Mouse (Mus musculus) embryonic fibroblast, embryonic 13.5 days (primary cell): ENCODE data around the gene Cask. TPM values are rescaled to one million over a fixed set of nuclear protein-coding genes. Genes with fewer than 3 reads are reported as not detected.

Experiments used
- H3K27ac ChIP-seq: 2 replicates; pipeline ENCODE4 v1.5.1; 2012; ENCODE audit warnings: low read length, control low read depth, inconsistent platforms; ENCODE audit not compliant: insufficient read depth
- H3K4me1 ChIP-seq: 2 replicates; pipeline ENCODE4 v1.6.1; 2011; ENCODE audit warnings: low read length; ENCODE audit not compliant: control insufficient read depth, insufficient read depth
- H3K4me3 ChIP-seq: 2 replicates; pipeline ENCODE4 v1.5.1; 2011; ENCODE audit warnings: mild to moderate bottlenecking, control low read depth, low read length; ENCODE audit not compliant: insufficient read depth
- CTCF ChIP-seq: IDR thresholded peaks from 2 replicates; pipeline ENCODE4 v1.5.1; 2011; ENCODE audit warnings: mild to moderate bottlenecking, control low read depth, low read length, moderate library complexity, borderline replicate concordance; ENCODE audit not compliant: insufficient read depth
- POLR2A ChIP-seq: IDR thresholded peaks from 2 replicates; pipeline ENCODE4 v1.6.1; 2011; ENCODE audit warnings: low read depth, mild to moderate bottlenecking, control low read depth, low read length, moderate library complexity
- polyA plus RNA-seq: library from polyadenylated mRNA; stranded (reverse); fragments of >200 nt; gene quantifications from 2 replicates; pipeline ENCODE4 v1.2.4, GENCODE M21; 2011; ENCODE audit warnings: low read depth; ENCODE audit not compliant: missing spikeins, insufficient read length

The Cask gene
- polyA plus RNA-seq, 1 experiment = 139 TPM

- H3K4me3 ChIP-seq = no peak overlapping the region
- no peak for TF ChIP-seq POLR2A
- no peak for TF ChIP-seq CTCF
- H3K27ac ChIP-seq = no peak overlapping the region
- H3K4me1 ChIP-seq = no peaks in the 10 kb centered on the region
Measured at GRCm38 (mm10) chrX:13616726-13617125, 234.4 kb downstream of the Cask start.

- TF ChIP-seq POLR2A (no peak), CTCF (no peak)
- Histone ChIP-seq H3K4me1 (no peaks in the 10 kb centered on the region), H3K27ac (no peak overlapping the region), H3K4me3 (no peak overlapping the region)
Measured at GRCm38 (mm10) chrX:13612115-13612514, 239.1 kb downstream of the Cask start.

- TF ChIP-seq CTCF = no peak
- no peak for TF ChIP-seq POLR2A
- no peak overlapping the region for H3K4me3 ChIP-seq
- no peak overlapping the region for H3K27ac ChIP-seq
- no peaks in the 10 kb centered on the region for H3K4me1 ChIP-seq
Measured at GRCm38 (mm10) chrX:13611114-13611513, 240.1 kb downstream of the Cask start.

- Histone ChIP-seq H3K4me3 (no peak overlapping the region), H3K27ac (no peak overlapping the region), H3K4me1 (no peaks in the 10 kb centered on the region)
- TF ChIP-seq CTCF (no peak), POLR2A (no peak)
Measured at GRCm38 (mm10) chrX:13607752-13608151, 243.4 kb downstream of the Cask start.

- TF ChIP-seq CTCF (no peak), POLR2A (no peak)
- Histone ChIP-seq H3K27ac (no peak overlapping the region), H3K4me1 (no peaks in the 10 kb centered on the region), H3K4me3 (no peak overlapping the region)
Measured at GRCm38 (mm10) chrX:13606741-13607140, 244.4 kb downstream of the Cask start.

GRCm38 (mm10) chrX:13599966-13600365, 251.2 kb downstream of the Cask start:
- TF ChIP-seq CTCF (no peak), POLR2A (no peak)
- Histone ChIP-seq H3K4me3 (no peak overlapping the region), H3K4me1 (no peaks in the 10 kb centered on the region), H3K27ac (no peak overlapping the region)

- H3K4me3 ChIP-seq = no peak overlapping the region
- H3K27ac ChIP-seq = no peak overlapping the region
- H3K4me1 ChIP-seq = no peaks in the 10 kb centered on the region
- no peak for TF ChIP-seq POLR2A
- TF ChIP-seq CTCF = no peak
Measured at GRCm38 (mm10) chrX:13599373-13599772, 251.8 kb downstream of the Cask start.

- TF ChIP-seq POLR2A (no peak), CTCF (no peak)
- Histone ChIP-seq H3K4me1 (no peaks in the 10 kb centered on the region), H3K27ac (no peak overlapping the region), H3K4me3 (no peak overlapping the region)
Measured at GRCm38 (mm10) chrX:13577647-13578046, 273.5 kb downstream of the Cask start.

- no peak overlapping the region for H3K4me3 ChIP-seq
- no peak overlapping the region for H3K27ac ChIP-seq
- TF ChIP-seq CTCF (no peak), POLR2A (no peak)
- H3K4me1 ChIP-seq = no peaks in the 10 kb centered on the region
Measured at GRCm38 (mm10) chrX:13576606-13577005, 274.6 kb downstream of the Cask start.

GRCm38 (mm10) chrX:13574872-13575271, 276.3 kb downstream of the Cask start:
- no peak overlapping the region for H3K27ac ChIP-seq
- H3K4me3 ChIP-seq = no peak overlapping the region
- no peak for TF ChIP-seq POLR2A
- no peak for TF ChIP-seq CTCF

GRCm38 (mm10) chrX:13574298-13574697, 276.9 kb downstream of the Cask start:
- H3K4me1 ChIP-seq = no peaks in the 10 kb centered on the region
- TF ChIP-seq POLR2A (no peak), CTCF (no peak)
- H3K27ac ChIP-seq = no peak overlapping the region
- H3K4me3 ChIP-seq = no peak overlapping the region

More at GRCm38 (mm10) chrX:13574872-13575271, 276.3 kb downstream of the Cask start:
- H3K4me1 ChIP-seq = no peaks in the 10 kb centered on the region

- Histone ChIP-seq H3K4me3 (no peak overlapping the region), H3K27ac (no peak overlapping the region), H3K4me1 (no peaks in the 10 kb centered on the region)
- TF ChIP-seq CTCF (no peak), POLR2A (no peak)
Measured at GRCm38 (mm10) chrX:13554504-13554903, 296.7 kb downstream of the Cask start.
